In genomic region chr4:104366894-104367740, GRCm38 (mm10) we compare ENCODE assay signal across 8 mouse cellular contexts.
DNase-seq lines count a peak whose midpoint lies in the region; ATAC-seq lines count a peak whose summit lies in the region.

No protein-coding gene starts in this region.

- H3K27ac ChIP-seq in hindbrain, embryonic 16.5 days (ENCODE audit: low read depth, low read length), result peak overlapping the region; percentile 88

- WGBS in hindbrain, embryonic 16.5 days, result under 1% methylated on average over 66 of the region's 94 CpGs

- no peaks in the 10 kb centered on the region for H3K36me3 ChIP-seq in hindbrain, embryonic 16.5 days (ENCODE audit: control insufficient read depth, insufficient read depth, low read length)

- peak overlapping the region; percentile 85 for H3K9ac ChIP-seq in hindbrain, embryonic 16.5 days (ENCODE audit: low read depth, low read length)

- peak; percentile 88 for ATAC-seq in hindbrain, embryonic 16.5 days

- DNase-seq in R1 (ENCODE audit: low read depth, low spot score), result peak; percentile 81
- peak; percentile 80 for DNase-seq in cerebellum, adult 8-10 months
- DNase-seq in frontal cortex, adult 2 months (ENCODE audit: extremely low spot score in 1 of 2, low spot score in 1 of 2), result peak; percentile 56 to 88
- peak; percentile 75 for DNase-seq in left cerebral cortex, adult 11 months (ENCODE audit: low spot score)
- peak; percentile 32 for DNase-seq in lung, postnatal 36 days
- DNase-seq in right cerebral cortex, postnatal 25 days, result peak; percentile 87
- DNase-seq in spleen, postnatal 14 days (ENCODE audit: low spot score in 2 of 2), result no peak

- peaks cover 6% of the 10 kb centered on the region for H3K4me1 ChIP-seq in hindbrain, embryonic 16.5 days (ENCODE audit: control insufficient read depth, insufficient read depth, low read depth, low read length)

- H3K4me3 ChIP-seq in hindbrain, embryonic 16.5 days (ENCODE audit: low read length), result peak overlapping the region; percentile 82

- H3K27me3 ChIP-seq in hindbrain, embryonic 16.5 days (replicated peaks; ENCODE audit: control insufficient read depth, insufficient read depth, low read length), result no peaks in the 10 kb centered on the region; the same call in 1 of the 2 replicates

- H3K4me2 ChIP-seq in hindbrain, embryonic 16.5 days (ENCODE audit: low read length), result peak overlapping the region; percentile 94

- no peaks in the 10 kb centered on the region for H3K9me3 ChIP-seq in hindbrain, embryonic 16.5 days (ENCODE audit: control insufficient read depth, low read length)

Comparison
In these comparisons a context has a peak if more than half of its experiments do, and no peak if none do; other contexts are left out.
1. DNase-seq: peak in R1 (single experiment), cerebellum, adult 8-10 months (single experiment), frontal cortex, adult 2 months (2 of 2), left cerebral cortex, adult 11 months (single experiment), lung, postnatal 36 days (single experiment) and right cerebral cortex, postnatal 25 days (single experiment); none in spleen, postnatal 14 days (0 of 2).